Comparison of ENCODE assay signal across 24 mouse cellular contexts in the genomic region with DNA sequence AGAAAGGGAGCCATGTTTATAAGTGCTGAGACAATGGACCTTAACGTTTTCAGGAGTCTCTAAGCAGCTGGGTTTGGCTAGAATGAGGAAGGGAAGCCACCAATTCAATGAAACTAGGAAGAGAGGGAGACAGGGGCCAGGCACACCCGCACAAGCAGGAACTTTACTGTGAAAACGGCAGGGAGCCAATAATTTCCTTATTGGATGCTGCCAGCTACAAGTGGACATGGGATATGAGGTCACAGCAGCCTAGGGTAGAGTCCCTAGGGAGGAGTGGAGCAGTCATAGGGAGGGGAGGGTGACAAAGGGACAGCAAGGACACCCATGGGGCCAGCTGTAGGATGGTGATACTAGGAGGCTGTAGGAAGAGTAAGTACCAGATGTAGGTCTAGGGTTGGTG. TPM values are rescaled to one million over a fixed set of nuclear protein-coding genes. Genes with fewer than 3 reads are reported as not detected.
DNase-seq lines count a peak whose midpoint lies in the region; ATAC-seq and TF ChIP-seq lines count a peak whose summit lies in the region.
"Had no signal": no experiment of that assay in that cellular context is flagged by ENCODE, and none has a peak within 500 bp of the region (broad histone marks: within the 10 kb centered on the region; RNA-seq: fewer than 3 reads in every experiment).

No protein-coding gene starts in this region.

- no peaks in the 10 kb centered on the region for H3K27me3 ChIP-seq in kidney, postnatal 0 days (ENCODE audit: insufficient read depth, low read length)
- no peaks in the 10 kb centered on the region for H3K27me3 ChIP-seq in lung, embryonic 16.5 days (ENCODE audit: control insufficient read depth, insufficient read depth, low read depth, low read length)
- H3K27me3 ChIP-seq: forebrain, embryonic 15.5 days; limb, embryonic 12.5 days; neural tube, embryonic 12.5 days had no signal

- TF ChIP-seq CTCF in gastrocnemius, adult 2 months (IDR thresholded peaks at IDR 0.05), result no peak
- TF ChIP-seq CTCF in kidney, postnatal 0 days (IDR thresholded peaks at IDR 0.05; ENCODE audit: low read depth), result no peak
- TF ChIP-seq CTCF in lung, adult 2 months (IDR thresholded peaks at IDR 0.05; ENCODE audit: insufficient read depth, low read length), result no peak

- intact Hi-C loops in gastrocnemius, adult 2 months (cut with DNase I), result loop anchor here (5.0 kb wide), 1 partner anchor 1679 kb away; the partner anchor contains the start of genes Ggn and Spred3

- H3K27ac ChIP-seq in gastrocnemius, adult 2 months, result peak overlapping the region; percentile 98; the same call in 1 of the 2 replicates
- H3K27ac ChIP-seq in kidney, postnatal 0 days, result 0 out of 2 replicates have a peak overlapping the region, but pooled peaks have one; percentile 4
- peak overlapping the region; percentile 79 for H3K27ac ChIP-seq in lung, embryonic 16.5 days (ENCODE audit: low read length)
- H3K27ac ChIP-seq: embryonic facial prominence, embryonic 10.5 days; forebrain, embryonic 15.5 days; hindbrain, embryonic 14.5 days; limb, embryonic 12.5 days; midbrain, embryonic 15.5 days; neural tube, embryonic 12.5 days had no signal

- no peak overlapping the region for H3K9ac ChIP-seq in kidney, postnatal 0 days (ENCODE audit: low read depth, low read length)
- H3K9ac ChIP-seq in lung, embryonic 16.5 days (ENCODE audit: low read length), result no peak overlapping the region
- H3K9ac ChIP-seq: forebrain, embryonic 15.5 days; hindbrain, embryonic 14.5 days; limb, embryonic 12.5 days; midbrain, embryonic 15.5 days; neural tube, embryonic 12.5 days had no signal

- 55% methylated on average over 3 of the region's 3 CpGs for WGBS in kidney, postnatal 0 days
- WGBS in lung, embryonic 16.5 days, result 52% methylated on average over 3 of the region's 3 CpGs
- 25% methylated on average over 3 of the region's 3 CpGs for WGBS in lung, adult 2 months

- DNase-seq in gastrocnemius, adult 2 months, result no peak
- DNase-seq in gastrocnemius, postnatal 25 days, result no peak
- DNase-seq in kidney, postnatal 0 days (ENCODE audit: low spot score), result no peak
- no peak for DNase-seq in kidney, postnatal 36 days
- DNase-seq in lung, adult 2 months, result no peak
- DNase-seq in lung, postnatal 4 days, result peak; percentile 48 to 49
- no peak for DNase-seq in layer of hippocampus, adult 11-12 months (ENCODE audit: low spot score)
- DNase-seq: adrenal gland, postnatal 25 days; cerebellum, adult 11 months; cerebellum, postnatal 10 days; gastrocnemius, postnatal 10 days; kidney, adult 18-20 months; kidney, postnatal 14 days; layer of hippocampus, postnatal 36 days; retina, postnatal 1 day had no signal

- 0 out of 2 replicates have a peak, but pooled peaks cover 5% of the 10 kb centered on the region for H3K36me3 ChIP-seq in kidney, postnatal 0 days (ENCODE audit: insufficient read depth, low read length)
- peaks cover 7% of the 10 kb centered on the region; the same call in 1 of the 2 replicates for H3K36me3 ChIP-seq in lung, embryonic 16.5 days (ENCODE audit: control insufficient read depth, insufficient read depth, low read length)
- H3K36me3 ChIP-seq: forebrain, embryonic 15.5 days; midbrain, embryonic 15.5 days; neural tube, embryonic 12.5 days had no signal

- no peak for TF ChIP-seq POLR2A in lung, adult 2 months (IDR thresholded peaks at IDR 0.05; ENCODE audit: borderline replicate concordance, extremely low read depth, low read depth, low read length)

- no peak overlapping the region for H3K4me2 ChIP-seq in kidney, postnatal 0 days (ENCODE audit: low read length)
- H3K4me2 ChIP-seq in lung, embryonic 16.5 days (ENCODE audit: low read depth, low read length), result no peak overlapping the region
- H3K4me2 ChIP-seq: forebrain, embryonic 15.5 days; heart, embryonic 11.5 days; hindbrain, embryonic 14.5 days; limb, embryonic 12.5 days; midbrain, embryonic 15.5 days; neural tube, embryonic 12.5 days had no signal

- ATAC-seq in kidney, postnatal 0 days (replicated peaks; ENCODE audit: low FRiP score, low read depth), result no peak
- ATAC-seq in lung, embryonic 16.5 days (ENCODE audit: low read depth), result no peak
- ATAC-seq: forebrain, embryonic 15.5 days; inflammation-experienced regulatory T-cells, adult 6 months; midbrain, embryonic 15.5 days had no signal

- no peak overlapping the region for H3K4me3 ChIP-seq in gastrocnemius, adult 2 months
- no peak overlapping the region for H3K4me3 ChIP-seq in kidney, postnatal 0 days (replicated peaks; ENCODE audit: low read depth, low read length)
- no peak overlapping the region for H3K4me3 ChIP-seq in lung, embryonic 16.5 days (ENCODE audit: low read length)
- no peak overlapping the region for H3K4me3 ChIP-seq in lung, adult 2 months (replicated peaks; ENCODE audit: extremely low read depth, low read depth, low read length)
- H3K4me3 ChIP-seq: embryonic facial prominence, embryonic 10.5 days; forebrain, embryonic 15.5 days; limb, embryonic 12.5 days; midbrain, embryonic 15.5 days; neural tube, embryonic 12.5 days had no signal

- H3K9me3 ChIP-seq in kidney, postnatal 0 days (replicated peaks; ENCODE audit: low read length), result no peaks in the 10 kb centered on the region
- H3K9me3 ChIP-seq in lung, embryonic 16.5 days (ENCODE audit: control insufficient read depth, low read length), result no peaks in the 10 kb centered on the region
- H3K9me3 ChIP-seq: forebrain, embryonic 15.5 days; limb, embryonic 12.5 days; midbrain, embryonic 15.5 days; neural tube, embryonic 12.5 days had no signal

- peaks cover 15% of the 10 kb centered on the region for H3K4me1 ChIP-seq in kidney, postnatal 0 days (replicated peaks; ENCODE audit: insufficient read depth, low read length)
- peaks cover 30% of the 10 kb centered on the region for H3K4me1 ChIP-seq in lung, embryonic 16.5 days (replicated peaks; ENCODE audit: control insufficient read depth, insufficient read depth, low read length)
- H3K4me1 ChIP-seq in lung, adult 2 months (ENCODE audit: control insufficient read depth, insufficient read depth, low read length), result peaks cover 21% of the 10 kb centered on the region

RNA-seq across cellular contexts. Expression of gene Prx, which starts 6.1 kb away (rescaled TPM):
- 1 to 10 TPM; 3.1 to 4.1 TPM for total RNA-seq in gastrocnemius, adult 2 months (2021)
- 10 to 100 TPM; 11.6 to 13.0 TPM for total RNA-seq in gastrocnemius, postnatal 25 days (2021)
- polyA plus RNA-seq in kidney, postnatal 0 days (2015; fragmentation: Nextera tagmentation; extraction: Ambion mirVana), result 4.1 and 4.7 TPM in 2 replicates
- 13.0 and 13.6 TPM in 2 replicates for polyA plus RNA-seq in lung, embryonic 16.5 days (2015; fragmentation: Nextera tagmentation; extraction: Ambion mirVana)
- polyA plus RNA-seq in lung, adult 2 months (2012; rRNA removed), result 62.0 and 67.4 TPM in 2 replicates

RNA-seq across cellular contexts. Expression of gene Sertad1, which starts 6.3 kb away (rescaled TPM):
- total RNA-seq in gastrocnemius, adult 2 months (2021), result 1 to 10 TPM; 5.5 to 9.1 TPM
- total RNA-seq in gastrocnemius, postnatal 25 days (2021), result 1 to 10 TPM; 6.8 to 7.5 TPM
- polyA plus RNA-seq in kidney, postnatal 0 days (2015; fragmentation: Nextera tagmentation; extraction: Ambion mirVana), result 41.6 and 44.3 TPM in 2 replicates
- 55.6 and 57.3 TPM in 2 replicates for polyA plus RNA-seq in lung, embryonic 16.5 days (2015; fragmentation: Nextera tagmentation; extraction: Ambion mirVana)
- 50.7 and 56.1 TPM in 2 replicates for polyA plus RNA-seq in lung, adult 2 months (2012; rRNA removed)

RNA-seq across cellular contexts. Expression of gene Sertad3, which starts 19.5 kb away (rescaled TPM):
- total RNA-seq in gastrocnemius, adult 2 months (2021), result 1 to 10 TPM; 3.3 to 7.1 TPM
- 1 to 10 TPM; 3.8 to 7.3 TPM for total RNA-seq in gastrocnemius, postnatal 25 days (2021)
- 24.0 and 25.3 TPM in 2 replicates for polyA plus RNA-seq in kidney, postnatal 0 days (2015; fragmentation: Nextera tagmentation; extraction: Ambion mirVana)
- 28.4 and 30.7 TPM in 2 replicates for polyA plus RNA-seq in lung, embryonic 16.5 days (2015; fragmentation: Nextera tagmentation; extraction: Ambion mirVana)
- polyA plus RNA-seq in lung, adult 2 months (2012; rRNA removed), result 10.2 and 10.5 TPM in 2 replicates

RNA-seq across cellular contexts. Expression of gene Hipk4, which starts 30.0 kb away (rescaled TPM):
- under 1 TPM in 1 of 2 experiments, not detected in 1; 0.13 TPM for total RNA-seq in gastrocnemius, adult 2 months (2021)
- total RNA-seq in gastrocnemius, postnatal 25 days (2021), result under 1 TPM; 0.13 to 0.18 TPM
- polyA plus RNA-seq in kidney, postnatal 0 days (2015; fragmentation: Nextera tagmentation; extraction: Ambion mirVana), result 0.45 and 0.57 TPM in 2 replicates
- 0.72 and 1.1 TPM in 2 replicates for polyA plus RNA-seq in lung, embryonic 16.5 days (2015; fragmentation: Nextera tagmentation; extraction: Ambion mirVana)
- 1.3 and 1.8 TPM in 2 replicates for polyA plus RNA-seq in lung, adult 2 months (2012; rRNA removed)
- total RNA-seq: layer of hippocampus, postnatal 36 days had no signal

RNA-seq across cellular contexts. Expression of gene Blvrb, which starts 45.2 kb away (rescaled TPM):
- total RNA-seq in gastrocnemius, adult 2 months (2021), result 10 to 100 TPM in 1 of 2 experiments, 1 to 10 TPM in 1; 8.9 to 15.8 TPM
- total RNA-seq in gastrocnemius, postnatal 25 days (2021), result 10 to 100 TPM; 11.0 to 17.2 TPM
- polyA plus RNA-seq in kidney, postnatal 0 days (2015; fragmentation: Nextera tagmentation; extraction: Ambion mirVana), result 33.4 and 40.1 TPM in 2 replicates
- polyA plus RNA-seq in lung, embryonic 16.5 days (2015; fragmentation: Nextera tagmentation; extraction: Ambion mirVana), result 58.3 and 75.9 TPM in 2 replicates
- 71.6 and 78.8 TPM in 2 replicates for polyA plus RNA-seq in lung, adult 2 months (2012; rRNA removed)

Comparison
In these comparisons a context has a peak if more than half of its experiments do, and no peak if none do; other contexts are left out.
1. DNase-seq: peak in lung, postnatal 4 days (2 of 2); none in gastrocnemius, adult 2 months (single experiment), gastrocnemius, postnatal 25 days (single experiment), kidney, postnatal 0 days (single experiment), kidney, postnatal 36 days (0 of 2), lung, adult 2 months (single experiment) and layer of hippocampus, adult 11-12 months (single experiment).
2. H3K27ac ChIP-seq: peak in every context shown above with its lines; median percentile 98 in gastrocnemius, adult 2 months; 79 in lung, embryonic 16.5 days; 4 in kidney, postnatal 0 days.